Mouse (Mus musculus) adrenal gland, postnatal 36 days (tissue): Measurements from ENCODE around the gene Unc13b. TPM values are rescaled to one million over a fixed set of nuclear protein-coding genes. Genes with fewer than 3 reads are reported as not detected.

Source experiments
- DNase-seq, 2 experiments: peaks; one replicate each; pipeline ENCODE4 v3.0.0; 2021; ENCODE audit warnings: mixed read lengths in 1 of 2
- total RNA-seq, 2 experiments: library from RNA; stranded (reverse); gene quantifications; 2 replicates each; pipeline ENCODE4 v1.2.3; 2021

The Unc13b gene
- total RNA-seq, 2 experiments from 2014 or later, result 10.5 to 12.4 TPM

GRCm38 (mm10) chr4:43037860-43038566 is 20.7 kb upstream of the Unc13b start:
- DNase-seq, result peak in 1 of 2 experiments; percentile 26

- peak; percentile 88 to 91 for DNase-seq
Measured at GRCm38 (mm10) chr4:43038567-43039495, 19.9 kb upstream of the Unc13b start.

DNA sequence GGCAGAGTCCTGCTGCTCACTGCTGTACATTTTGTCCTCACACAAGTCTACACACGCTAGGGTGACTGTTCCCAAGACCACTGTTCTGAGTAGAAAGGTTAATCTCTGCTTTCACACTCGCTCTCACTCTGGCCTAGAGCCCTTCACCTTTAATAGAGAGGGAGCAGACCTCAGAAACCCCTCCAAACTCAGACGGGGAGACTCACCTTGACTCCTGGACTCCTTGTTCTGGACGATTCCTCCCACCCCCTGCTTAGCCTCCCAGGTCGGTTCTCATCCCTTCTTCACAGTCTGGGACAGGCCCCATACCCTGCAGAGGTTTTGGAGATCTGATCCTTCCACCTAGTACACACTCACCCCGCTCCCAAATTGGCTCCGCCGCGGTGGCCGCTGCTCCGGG is 19.1 kb upstream of the Unc13b start:
- DNase-seq, result no peak

DNA sequence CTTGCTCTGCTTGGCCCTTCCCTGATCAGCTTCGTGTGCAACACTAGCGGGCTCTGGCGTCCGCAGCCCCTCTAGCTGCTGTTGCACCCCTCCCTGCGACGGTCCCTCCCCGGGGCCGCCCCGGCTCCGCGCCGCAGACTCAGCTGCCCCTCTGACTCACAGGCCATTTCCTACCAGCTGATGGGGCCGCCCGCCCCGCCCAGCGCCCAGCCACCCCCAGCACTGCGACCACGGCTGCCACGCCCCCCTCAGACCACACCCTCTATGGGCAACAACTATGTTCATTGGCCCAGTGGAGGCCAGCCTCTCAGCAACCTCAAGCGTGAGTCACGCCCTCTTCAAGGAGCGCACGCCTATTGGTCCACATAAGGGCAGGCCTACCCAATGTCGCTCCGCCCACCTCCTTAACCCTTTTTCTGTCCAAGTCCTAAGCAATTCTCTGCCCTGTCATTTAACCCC is 18.6 kb upstream of the Unc13b start:
- peak; percentile 99 for DNase-seq

DNA sequence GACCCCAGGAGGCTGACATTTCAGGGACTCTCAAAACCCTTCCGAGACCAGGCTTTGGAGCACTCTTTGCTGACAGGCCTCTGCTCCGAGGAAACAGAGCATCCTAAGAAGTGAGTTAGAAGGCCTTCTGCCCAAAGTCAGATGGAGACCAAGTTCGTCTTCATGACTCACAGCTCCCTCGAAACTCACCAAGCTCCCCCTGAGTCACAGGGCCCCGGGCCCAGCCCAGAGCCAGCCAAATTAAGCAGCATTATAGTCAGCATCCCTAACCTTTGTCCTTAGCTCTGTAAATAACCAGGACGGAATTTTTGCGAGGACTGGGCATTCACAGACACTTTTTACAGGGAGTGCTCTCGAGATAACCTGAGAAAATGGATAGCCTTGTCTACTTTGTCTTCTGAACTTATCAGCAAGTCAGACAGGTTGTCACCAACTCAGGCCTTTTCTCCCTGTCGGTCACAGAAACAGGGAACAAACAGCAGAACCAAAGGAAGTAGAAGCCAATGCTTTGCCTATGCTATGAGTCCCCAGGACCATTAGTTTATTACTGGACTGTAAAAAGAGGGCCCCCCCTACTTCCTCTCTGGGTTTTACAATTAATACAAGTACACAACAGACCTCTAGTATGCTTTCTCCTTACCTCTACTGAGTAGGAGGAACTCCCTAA is 17.7 kb upstream of the Unc13b start:
- peak; percentile 57 to 73 for DNase-seq

DNA sequence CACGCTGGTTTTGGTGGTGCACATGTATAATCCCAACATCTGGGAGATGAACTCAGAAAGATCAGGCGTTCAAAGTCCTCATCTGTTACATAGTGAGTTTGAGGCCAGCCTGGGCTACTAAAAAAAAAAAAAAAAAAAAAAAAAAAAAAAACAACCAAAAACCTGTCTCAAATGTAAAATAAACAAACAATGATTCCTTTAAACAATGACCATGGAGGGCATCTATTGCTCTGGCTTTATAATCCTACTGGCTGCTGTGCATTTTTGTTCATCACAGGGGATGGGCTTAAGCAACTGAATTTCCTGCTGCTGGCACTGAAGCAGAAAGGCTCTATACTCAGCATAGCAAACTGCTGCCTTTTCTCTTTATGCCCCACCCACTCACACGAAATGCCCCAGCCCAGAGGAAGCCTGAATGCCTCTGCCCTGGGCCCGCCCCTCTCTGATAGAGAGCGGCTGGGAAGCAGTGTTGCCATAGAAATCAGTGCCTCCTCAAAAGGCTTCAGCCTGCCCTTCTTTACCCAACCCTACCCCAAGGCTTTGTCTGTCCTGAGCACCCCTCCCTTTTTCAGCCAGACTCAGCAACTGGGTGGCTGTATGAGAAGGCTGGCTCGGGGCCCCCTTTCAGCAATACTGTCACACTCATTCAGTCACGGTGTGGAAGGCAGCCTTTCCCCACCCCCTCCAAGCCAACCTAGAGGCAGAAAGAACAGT is 15.0 kb upstream of the Unc13b start:
- DNase-seq, result peak; percentile 75 to 82

- DNase-seq, result peak in 1 of 2 experiments; percentile 47
Measured at GRCm38 (mm10) chr4:43044673-43045072, 14.1 kb upstream of the Unc13b start.

- DNase-seq, result peak in 1 of 2 experiments; percentile 20
Measured at GRCm38 (mm10) chr4:43045285-43045658, 13.5 kb upstream of the Unc13b start.

- peak; percentile 100 for DNase-seq
Measured at GRCm38 (mm10) chr4:43045659-43046302, 13.0 kb upstream of the Unc13b start, which contains the start of gene Fam214b. Gene Fam214b, minus strand, starts transcription at chr4:43046220.

DNA sequence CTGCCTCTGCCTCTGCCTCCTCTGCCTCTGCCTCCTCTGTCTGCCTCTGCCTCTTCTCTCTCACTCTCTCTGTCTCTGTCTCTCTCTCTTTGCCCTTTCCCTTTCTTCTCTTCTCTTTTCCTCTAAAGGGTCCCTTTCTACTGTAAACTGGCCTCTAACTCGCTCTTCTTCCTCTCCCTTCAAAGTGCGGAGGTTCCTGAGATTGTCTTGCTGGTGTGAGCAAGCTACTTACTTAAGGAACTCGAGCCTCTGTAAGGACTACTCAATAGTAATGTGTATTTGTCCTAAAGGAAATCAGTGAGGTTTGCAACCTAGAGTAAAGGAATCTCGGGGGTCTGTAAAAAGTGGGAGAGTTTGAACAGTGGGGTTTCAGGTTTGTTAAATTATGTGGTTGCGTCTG is 12.1 kb upstream of the Unc13b start:
- DNase-seq, result no peak

DNA sequence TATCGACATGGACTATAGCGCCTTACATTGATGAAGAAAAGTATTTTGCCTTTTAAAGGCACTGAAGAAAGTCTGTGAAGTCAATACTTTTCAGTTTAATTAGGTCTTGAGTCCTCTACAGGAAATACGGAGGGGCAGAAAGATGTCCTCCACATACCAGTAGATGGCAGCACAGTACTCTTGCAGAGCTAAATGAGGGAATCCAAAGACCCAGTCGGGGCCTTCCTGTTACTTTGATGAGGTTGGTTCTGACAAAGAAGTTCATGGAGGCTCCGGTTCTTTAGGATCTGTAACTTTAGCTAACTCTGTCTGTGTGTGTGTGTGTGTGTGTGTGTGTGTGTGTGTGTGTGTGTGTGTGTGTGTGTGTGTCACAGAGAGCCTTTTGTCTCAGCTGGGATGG is 11.5 kb upstream of the Unc13b start:
- DNase-seq, result peak; percentile 61 to 80

GRCm38 (mm10) chr4:43052627-43053026 is 6.1 kb upstream of the Unc13b start:
- DNase-seq, result peak in 1 of 2 experiments; percentile 52

DNA sequence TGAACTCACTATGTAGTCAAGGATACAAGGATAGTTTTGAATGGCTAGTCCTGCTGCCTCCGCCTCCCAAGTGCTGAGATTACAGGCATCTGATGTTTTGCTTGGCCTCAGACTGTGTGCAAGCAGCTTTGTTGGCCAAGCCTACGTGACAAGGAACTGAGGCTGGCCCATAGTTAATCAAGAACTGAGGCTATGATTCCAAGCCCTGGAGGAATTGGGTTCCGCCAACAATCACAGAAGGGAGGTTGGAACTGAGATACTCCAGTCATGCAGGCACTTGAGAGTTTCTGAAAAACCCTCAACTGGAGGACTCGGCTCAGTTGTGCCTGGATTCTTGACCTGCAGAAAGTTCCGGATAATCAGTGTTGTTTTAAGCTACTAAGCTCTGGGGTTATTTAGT is 1.1 kb upstream of the Unc13b start:
- DNase-seq, result no peak

DNA sequence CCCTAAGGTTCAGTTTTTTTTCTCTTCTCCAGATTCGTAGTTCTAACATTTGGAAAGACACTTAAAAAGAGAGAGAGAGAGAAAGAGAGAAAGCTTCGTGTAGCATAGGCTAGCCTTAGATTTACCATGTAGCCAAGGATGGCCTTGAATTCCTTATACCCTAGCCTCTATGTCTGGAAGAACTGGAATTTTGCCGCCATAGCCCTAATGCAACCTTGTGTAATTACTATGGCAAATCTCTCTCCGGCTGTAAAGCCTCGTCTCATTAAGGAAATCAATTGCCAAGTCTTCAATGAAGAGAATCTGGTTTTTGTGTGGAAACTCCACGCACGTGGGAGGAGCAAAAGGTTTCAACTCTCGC is 381 bp upstream of the Unc13b start:
- no peak for DNase-seq

DNA sequence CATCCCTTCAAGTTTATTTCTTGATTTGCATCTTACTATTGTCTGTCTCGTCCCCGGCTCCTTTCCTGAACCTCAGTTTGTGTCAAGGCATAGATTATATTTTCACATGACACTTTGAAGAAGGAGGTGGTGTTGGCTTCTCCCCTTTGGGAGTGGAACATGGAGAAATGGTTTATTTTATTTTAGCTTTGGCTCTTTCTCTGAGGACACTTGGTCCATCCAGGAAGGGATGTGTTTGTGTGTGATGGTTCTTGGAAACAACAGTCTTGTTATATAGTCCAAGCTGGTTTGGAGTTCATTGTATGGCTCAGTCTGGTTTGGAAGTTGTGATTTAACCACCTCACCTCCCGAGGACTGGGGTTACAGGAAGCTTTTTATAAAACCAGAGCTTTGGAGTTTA is 944 bp downstream of the Unc13b start:
- no peak for DNase-seq

DNA sequence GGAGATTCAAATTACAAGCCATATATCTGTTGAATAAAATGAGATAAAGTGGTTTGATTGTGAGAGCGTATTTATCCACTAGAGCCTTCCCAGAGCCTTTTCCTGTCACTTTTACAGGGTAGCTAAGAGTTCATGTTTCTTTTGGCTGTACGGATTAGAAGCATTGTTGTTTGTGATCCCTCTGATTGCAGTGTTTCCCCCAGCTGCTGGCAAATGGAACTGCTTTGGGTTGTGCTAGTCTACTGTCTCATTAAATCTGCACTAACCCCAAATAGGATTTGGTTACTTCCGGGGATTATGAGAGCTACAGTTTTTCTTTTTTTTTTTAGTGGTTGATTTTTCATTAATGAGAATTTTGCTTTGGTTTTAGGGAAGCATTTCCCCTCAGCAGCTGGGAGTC is 1.5 kb downstream of the Unc13b start:
- DNase-seq, result no peak

GRCm38 (mm10) chr4:43065471-43065870 is 6.7 kb downstream of the Unc13b start:
- no peak for DNase-seq

DNA sequence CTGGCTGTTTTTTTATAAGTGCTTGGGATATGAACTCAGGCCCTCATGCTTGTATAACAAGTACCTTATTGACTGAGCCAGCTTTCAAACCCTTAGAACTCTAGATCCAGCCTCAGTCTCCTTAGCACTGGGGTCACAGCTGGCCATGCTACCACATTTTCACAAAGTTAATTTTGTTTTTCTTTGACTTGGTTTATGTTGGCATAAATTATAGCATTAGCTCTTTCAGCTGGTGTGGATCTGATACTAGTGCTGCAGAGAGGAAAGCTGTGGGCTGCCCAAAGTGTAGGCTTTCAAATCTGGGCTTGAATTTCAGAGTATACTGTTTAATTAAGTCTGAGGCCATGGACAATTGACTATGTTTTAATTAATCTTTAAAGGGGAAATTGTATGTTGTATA is 16.2 kb downstream of the Unc13b start:
- DNase-seq, result no peak

DNA sequence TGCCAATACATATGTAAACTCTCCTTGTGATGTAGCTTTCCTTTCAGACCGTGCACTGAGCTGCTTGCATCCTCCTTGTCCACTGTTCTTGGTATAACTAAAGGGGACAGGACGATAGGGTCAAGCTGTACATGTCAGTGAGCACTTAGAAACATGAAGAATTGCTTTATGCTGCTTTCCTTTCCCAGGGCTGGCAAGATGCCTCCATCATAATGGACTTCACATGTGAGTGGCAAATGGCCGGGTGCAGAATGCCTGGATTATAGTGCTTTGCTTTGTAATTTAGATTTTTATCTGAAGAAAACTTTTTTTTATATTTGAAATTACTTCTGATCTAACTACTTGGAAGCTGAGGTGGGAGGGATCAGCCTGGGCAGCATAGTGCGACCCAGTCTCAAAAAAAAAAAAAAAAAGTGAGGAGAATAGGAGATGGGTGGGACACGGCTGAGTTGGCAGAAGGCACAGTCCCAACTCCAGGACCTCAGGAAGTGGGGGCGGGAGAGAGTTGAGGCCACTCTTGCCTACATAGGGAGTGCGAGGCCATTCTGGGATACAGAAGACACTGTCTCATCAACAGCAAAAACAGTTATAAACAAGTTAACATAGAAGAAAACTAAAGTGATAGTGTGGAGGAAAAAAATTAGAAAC is 19.4 kb downstream of the Unc13b start:
- DNase-seq, result peak in 1 of 2 experiments; percentile 37

DNA sequence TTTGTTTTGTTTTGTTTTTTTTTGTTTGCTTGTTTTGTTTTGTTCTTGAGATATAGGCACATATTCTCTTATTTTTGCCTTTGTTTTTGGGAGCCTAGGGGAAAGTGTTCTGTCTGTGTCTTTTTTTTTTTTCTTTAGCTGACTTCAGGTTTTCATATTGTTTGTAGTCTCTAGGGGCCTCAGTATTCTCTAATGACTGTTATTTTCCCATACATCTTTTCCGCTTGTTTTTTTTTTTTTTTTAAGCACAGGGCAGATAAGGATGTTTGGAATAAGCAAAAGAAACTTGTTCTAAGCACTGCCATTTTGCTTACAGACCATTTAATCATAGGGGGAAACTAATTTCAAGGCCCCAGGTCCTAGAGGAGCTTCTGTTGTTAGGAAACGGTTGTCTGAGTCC is 23.7 kb downstream of the Unc13b start:
- DNase-seq, result no peak

- no peak for DNase-seq
Measured at GRCm38 (mm10) chr4:43089950-43090349, 31.2 kb downstream of the Unc13b start.
